Mouse (Mus musculus) T-cell, adult 66 days (primary cell): ENCODE data around the gene Cd5l. TPM values are rescaled to one million over a fixed set of nuclear protein-coding genes. Genes with fewer than 3 reads are reported as not detected.

Source experiments
- total RNA-seq, 2 experiments: library from RNA; stranded (reverse); gene quantifications; 3 replicates in 1 of 2; 4 replicates in 1 of 2; pipeline ENCODE4 v1.2.4; 2023

Cd5l gene
- 1 to 10 TPM; 1.8 to 3.5 TPM for total RNA-seq

GRCm38 (mm10) chr3:87357581-87357980 is at the start of gene Cd5l:
Gene Cd5l (plus strand): TSS chr3:87357881.

GRCm38 (mm10) chr3:87376195-87377165 is 18.8 kb downstream of the Cd5l start, which contains the start of gene Fcrl1:
Gene Fcrl1 (plus strand): TSS chr3:87376387.

Other genes with a start within 250 kb of the Cd5l start
- gene Kirrel, start 183.1 kb upstream of the Cd5l start, total RNA-seq: under 1 TPM; 0.15 to 0.93 TPM
- under 1 TPM in 1 of 2 experiments, not detected in 1; 0.24 TPM for gene Fcrls, start 94.1 kb upstream of the Cd5l start, total RNA-seq
- gene Fcrl1, start 18.5 kb downstream of the Cd5l start, total RNA-seq: 1 to 10 TPM; 1.7 to 4.8 TPM
- not detected for gene Fcrl5, start 77.9 kb downstream of the Cd5l start, total RNA-seq
- 10 to 100 TPM; 89.1 to 89.4 TPM for gene Etv3, start 167.5 kb downstream of the Cd5l start, total RNA-seq